Mouse (Mus musculus) gastrocnemius, adult 18-20 months (tissue): Measurements from ENCODE around the gene Papola. TPM values are rescaled to one million over a fixed set of nuclear protein-coding genes. Genes with fewer than 3 reads are reported as not detected.

ENCODE experiments used
- DNase-seq: peaks from one replicate; pipeline ENCODE4 v3.0.0; 2021; ENCODE audit warnings: low spot score
- long read RNA-seq, 2 experiments: library from polyadenylated mRNA; stranded (forward); transcript quantifications; one replicate each; pipeline ENCODE4 v2.0.0; 2021
- total RNA-seq, 2 experiments: library from RNA; stranded (reverse); gene quantifications; 2 replicates each; pipeline ENCODE4 v1.2.3; 2021

Papola gene
- total RNA-seq, result 10 to 100 TPM; 66.2 to 85.3 TPM
- long read RNA-seq, experiment 1, full-length matches to known transcripts, result 44 of 82 reads
- long read RNA-seq, experiment 1, partial matches to known transcripts, result 5 of 82 reads
- long read RNA-seq, experiment 1, other reads (novel, unspliced or antisense), result 33 of 82 reads
- long read RNA-seq, experiment 2, full-length matches to known transcripts, result 33 of 57 reads
- long read RNA-seq, experiment 2, partial matches to known transcripts, result 6 of 57 reads
- long read RNA-seq, experiment 2, other reads (novel, unspliced or antisense), result 18 of 57 reads

GRCm38 (mm10) chr12:105784196-105784999 lies at the start of gene Papola:
Gene Papola, plus strand, starts transcription at chr12:105784694.
- DNase-seq, result peak; percentile 85

DNA sequence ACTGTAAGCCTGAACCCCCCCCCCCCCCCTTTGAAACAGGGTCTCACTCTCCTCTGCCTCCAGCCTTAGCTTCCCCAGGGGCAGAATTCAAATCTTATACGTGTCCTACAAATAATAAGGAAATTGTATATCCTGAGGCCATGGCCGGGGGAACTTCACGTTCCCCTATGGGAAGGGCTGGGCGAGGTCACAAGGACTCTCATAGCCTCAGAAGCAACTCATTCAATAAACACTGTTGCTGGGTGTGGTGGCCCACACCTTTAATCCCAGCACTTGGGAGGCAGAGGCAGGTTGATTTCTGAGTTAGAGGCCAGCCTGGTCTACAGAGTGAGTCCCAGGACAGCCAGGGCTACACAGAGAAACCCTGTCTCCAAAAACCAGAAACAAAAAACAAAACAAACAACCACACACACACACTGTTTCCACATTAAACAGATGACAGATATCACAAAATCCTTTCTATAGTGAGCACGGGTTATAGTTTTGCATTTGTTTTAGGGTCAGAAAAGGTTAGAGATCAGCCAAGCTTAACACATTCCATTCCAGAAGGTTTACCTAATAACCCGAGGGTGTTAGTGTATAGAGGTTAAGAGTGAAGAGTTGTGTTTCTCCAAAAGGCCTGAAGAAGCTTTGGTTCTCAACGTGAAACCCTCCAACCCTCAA lies 49.1 kb upstream of the Papola start:
- no peak for DNase-seq

GRCm38 (mm10) chr12:105735889-105736251 lies 48.6 kb upstream of the Papola start:
- no peak for DNase-seq

DNA sequence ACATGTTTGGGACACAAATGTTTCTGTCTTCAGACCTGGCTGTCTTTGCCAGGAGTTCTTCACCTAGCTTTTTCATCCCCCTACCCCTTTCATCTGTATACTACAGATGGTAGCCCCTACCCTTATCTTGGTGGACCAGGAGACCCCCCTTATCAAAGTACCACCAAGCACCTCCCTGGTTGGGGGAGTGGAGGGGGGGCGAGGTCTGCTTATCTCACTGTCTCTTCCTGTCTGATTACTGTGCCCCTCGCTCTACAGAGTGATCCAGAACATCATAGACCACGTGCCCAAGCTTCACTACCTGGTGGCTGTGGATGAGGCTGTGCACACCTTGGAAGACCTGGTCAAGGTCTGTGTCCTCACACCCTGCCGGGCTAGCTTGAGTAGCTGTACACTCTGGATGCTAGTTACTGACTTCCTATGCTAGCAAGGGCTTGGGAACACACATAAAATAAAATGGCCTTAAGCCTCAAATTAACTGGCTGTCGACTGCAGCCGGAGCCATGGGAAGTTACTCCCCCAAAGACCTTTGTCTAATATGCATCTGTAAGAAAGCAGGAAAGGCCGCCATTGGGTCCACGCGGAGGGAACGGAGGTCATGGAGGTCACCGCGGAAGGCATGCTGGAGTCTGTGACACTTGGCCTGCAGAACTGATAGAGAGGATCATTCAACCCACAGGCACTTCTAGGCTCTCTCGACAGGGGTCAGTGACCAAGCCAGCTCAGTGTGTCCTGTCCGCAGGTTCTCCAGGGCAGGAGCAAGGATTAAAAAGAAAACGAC lies 46.0 kb upstream of the Papola start:
- no peak for DNase-seq

- no peak for DNase-seq
Measured at GRCm38 (mm10) chr12:105739656-105740055, 44.8 kb upstream of the Papola start.

DNA sequence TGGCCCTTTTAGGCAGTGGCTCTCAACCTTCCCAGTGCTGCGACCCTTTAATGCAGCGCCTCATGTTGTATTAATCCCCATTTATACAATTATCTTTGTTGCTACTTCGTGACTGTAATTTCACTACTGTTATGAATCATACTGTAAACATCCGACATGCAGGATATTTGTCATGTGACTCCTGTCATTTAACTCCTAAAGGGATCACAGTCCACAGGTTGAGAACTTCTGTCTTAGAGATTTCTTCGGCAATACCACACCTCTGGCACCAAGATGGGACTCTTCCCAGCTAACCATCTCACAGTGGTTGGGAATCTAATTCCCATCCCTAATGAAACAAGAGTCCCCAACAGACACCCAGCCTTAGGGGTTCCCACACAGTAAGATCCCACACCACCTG lies 36.4 kb upstream of the Papola start:
- DNase-seq, result no peak

- DNase-seq, result no peak
Measured at GRCm38 (mm10) chr12:105753813-105754212, 30.7 kb upstream of the Papola start.

DNA sequence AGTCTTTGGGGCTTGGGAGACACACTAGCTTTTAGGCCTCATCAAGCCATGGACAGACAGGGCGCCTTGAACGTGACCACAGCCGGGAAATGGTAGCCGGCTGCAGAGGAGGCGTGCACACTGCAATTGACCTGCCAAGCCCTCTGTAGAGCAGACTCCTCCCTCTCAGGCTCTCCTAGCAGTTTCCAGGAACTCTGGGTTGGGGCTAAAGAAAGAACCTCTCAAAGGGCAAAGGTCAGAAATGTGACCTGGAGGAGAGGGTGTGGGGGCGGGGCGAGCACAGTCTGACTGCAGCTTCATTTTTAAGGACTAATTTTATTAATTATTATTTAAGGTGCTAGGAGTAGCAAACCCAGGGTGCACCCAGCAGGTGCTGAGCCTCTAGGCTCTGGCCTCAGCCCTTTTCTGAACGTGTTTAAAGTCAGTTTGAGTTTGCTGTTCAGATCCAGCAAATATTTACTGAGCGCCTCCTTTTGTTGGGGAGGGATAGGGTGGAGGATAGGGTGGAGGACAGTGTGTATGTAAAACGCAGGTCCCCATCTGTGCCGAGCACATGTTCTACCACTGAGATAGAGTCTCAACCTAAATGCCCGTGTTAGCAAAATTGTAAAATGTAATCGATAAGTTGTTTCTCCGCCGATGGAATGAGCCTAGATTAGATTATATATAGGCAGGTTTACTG lies 26.5 kb upstream of the Papola start:
- no peak for DNase-seq

DNA sequence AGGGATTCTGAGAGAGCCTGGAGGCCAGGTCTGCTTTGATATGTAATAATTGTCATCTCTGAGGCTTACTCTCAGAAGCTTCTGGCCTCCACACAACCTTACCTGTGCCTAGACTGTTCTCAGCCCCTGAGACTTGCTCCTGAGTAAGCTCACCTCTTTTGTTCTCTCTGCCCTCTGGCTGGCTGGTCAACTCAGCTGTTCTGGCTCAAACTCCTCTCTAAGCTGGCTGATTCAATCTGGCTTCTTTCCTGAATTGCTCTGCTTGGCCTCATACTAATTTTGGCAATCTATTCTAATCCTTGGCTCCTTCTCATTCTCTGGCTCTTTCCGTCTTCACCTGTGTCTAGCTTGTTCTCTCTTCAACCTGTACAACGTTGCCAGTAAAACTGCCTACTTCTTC lies 25.6 kb upstream of the Papola start:
- no peak for DNase-seq

GRCm38 (mm10) chr12:105759849-105760478 lies 24.5 kb upstream of the Papola start:
- no peak for DNase-seq

- DNase-seq, result no peak
Measured at GRCm38 (mm10) chr12:105761171-105761570, 23.3 kb upstream of the Papola start.

GRCm38 (mm10) chr12:105761629-105762028 lies 22.9 kb upstream of the Papola start:
- DNase-seq, result no peak

DNA sequence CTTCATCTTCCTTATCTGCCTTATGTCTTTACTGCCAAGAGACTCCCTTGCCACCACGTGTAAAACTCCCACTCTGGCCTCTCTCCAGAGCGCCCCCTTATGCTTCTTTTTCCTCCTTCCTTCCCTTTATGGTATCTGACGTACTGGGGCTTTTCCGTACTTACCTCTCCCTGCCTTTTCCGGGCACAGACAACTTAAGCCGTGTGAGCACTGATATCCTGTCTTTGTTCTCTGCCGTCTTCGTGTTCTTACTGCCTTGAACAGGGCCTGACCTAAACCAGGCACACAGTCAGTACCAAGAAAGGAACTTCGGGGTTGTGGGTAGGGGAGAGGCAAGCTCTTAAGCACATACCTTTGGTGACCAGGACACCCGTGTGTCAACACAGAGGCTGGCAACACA lies 14.8 kb upstream of the Papola start:
- DNase-seq, result no peak

DNA sequence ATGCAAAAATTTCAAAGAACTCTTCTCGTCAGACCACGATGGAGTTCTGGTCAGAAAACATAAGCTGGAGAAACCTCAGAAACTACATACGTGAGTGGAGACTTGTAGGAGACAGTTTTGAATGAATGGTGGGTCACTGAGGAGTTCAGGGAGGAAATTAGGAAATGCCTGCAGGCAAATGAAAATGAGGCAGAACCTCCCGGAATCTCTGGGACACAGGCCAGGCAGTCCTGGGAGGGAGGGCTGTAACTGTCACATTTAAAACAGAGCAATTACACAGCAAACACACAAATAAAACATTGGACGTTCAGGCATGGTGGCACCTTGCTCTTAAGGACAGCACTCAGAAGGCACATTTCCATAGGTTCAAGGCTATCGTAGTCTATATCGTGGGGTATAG lies 9.6 kb upstream of the Papola start:
- no peak for DNase-seq

DNA sequence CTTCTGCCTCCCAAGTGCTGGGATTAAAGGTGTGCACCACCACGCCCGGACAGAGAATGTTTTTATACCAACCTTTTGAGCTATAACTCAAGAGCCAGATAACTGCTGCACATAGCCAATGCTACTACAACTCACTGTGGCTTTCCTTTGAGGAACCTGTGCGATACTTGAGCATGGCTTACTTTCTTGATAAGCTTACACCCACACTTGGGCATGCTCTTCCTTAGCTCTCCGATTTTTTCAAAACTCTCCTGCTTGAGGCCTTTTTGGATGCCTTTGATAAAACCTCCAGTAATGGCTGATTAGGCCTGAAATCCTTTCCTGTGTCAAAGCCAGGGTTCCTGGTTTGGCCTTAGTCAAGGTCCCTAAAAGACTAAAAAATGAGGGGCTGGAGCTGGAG lies 6.8 kb upstream of the Papola start:
- no peak for DNase-seq

DNA sequence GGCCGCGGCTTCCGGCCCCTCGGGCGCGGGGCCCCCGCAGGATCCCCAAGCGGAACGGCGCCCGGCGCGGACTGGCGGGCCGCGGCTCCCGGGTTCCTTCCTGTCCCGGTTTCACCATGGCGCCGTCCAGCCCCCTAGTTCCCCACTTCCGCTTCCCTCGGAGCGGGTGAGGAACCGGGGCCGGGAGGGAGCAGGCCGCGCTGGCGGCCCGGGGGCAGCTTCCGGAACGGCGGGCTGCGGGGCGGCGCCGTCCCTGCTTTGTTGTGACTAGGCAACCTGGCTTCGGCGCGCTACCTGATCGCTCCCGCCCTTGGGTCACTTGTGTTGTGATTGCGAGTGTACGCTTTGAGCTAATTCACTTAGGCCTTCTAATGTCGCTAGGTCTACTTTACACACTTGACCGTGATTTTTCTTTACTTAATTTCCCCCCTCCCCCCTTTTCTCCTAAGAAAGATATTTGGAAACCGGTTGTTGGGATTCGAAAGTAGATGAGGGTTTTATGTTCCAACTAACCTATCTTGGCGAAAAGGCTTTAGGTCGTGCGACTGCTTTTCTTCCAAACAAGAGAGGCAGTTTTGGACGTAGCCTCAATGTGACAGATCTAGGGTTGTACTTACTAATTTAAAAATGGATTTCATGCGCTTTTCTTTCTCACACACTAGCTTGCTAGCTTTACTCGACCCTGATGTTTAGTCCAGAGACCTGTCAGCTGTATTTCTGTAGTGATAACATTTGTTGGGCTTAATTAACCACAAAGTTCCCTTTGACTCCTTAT lies 693 bp downstream of the Papola start:
- peak; percentile 71 for DNase-seq

DNA sequence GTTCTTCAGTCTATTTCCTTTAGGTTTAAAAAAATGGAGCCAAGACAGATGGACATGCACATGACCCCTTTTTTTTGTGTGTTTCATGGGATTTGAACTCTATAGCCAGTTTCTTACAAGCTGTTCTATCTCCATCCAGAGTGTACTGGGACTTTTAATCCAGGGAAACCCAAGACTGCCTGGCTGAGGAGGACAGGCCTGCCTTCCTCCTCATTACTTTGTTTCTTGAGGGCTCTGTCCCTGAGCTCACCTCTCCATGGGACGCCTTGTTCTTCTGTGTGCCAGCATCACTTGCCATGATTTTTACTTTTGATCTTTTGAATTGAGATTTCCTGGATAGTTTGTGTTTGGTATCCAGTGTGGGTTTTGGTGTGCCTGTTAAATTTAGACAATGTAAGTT lies 1.6 kb downstream of the Papola start:
- no peak for DNase-seq

DNA sequence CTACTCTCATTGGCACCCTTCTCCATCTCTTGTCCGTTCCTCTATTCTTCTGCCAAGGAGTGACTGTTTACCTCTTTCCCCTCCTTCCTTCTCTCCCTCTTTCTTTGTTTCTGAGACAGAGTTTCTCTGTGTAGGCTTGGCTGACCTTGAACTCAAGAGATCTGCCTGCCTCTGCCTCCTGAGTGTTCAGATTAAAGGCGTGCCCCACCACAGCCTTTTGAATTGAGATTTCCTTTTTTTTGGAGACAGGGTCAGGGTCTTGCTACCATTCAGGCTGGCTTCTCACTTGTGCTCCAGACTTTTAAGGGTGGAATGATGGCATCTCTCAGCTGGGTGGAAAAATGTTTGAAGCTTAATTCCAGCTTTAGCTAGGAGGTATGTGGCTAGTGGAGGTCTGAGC lies 3.1 kb downstream of the Papola start:
- no peak for DNase-seq

DNA sequence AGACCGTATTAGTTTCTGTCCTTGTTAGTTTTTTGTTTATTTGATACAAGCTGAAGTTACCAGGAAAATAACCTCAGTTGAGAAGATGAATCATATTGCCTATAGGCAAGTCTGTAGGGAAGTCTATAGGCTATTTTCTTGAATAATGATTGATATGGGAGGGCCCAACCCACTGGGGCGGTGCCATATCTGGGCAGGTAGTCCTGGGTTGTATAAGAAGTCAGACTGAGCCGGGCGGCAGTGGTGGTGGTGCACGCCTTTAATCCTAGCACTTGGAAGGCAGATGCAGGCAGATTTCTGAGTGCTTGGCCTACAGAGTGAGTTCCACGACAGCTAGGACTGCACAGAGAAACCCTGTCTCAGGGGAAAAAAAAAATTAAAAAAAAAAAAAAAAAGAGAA lies 5.4 kb downstream of the Papola start:
- DNase-seq, result no peak

DNA sequence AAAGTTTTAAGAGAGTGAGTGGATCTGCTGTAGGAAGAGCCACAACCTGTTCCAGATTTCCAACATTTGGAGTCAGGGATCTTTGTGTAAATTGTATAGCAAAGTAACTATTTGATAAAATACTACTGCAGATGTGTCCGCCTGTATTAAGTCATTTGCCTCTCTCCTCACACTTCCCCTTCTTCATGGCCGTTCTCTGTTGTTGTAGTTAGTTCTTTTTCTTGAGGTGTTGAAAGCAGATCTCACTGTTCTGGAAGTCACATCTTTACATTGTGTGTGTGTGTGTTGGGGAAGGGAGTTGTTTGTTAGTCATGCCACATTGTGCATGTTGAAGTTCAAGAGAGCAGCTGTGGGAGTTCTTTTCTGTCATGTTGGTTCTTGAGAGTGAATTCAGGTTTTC lies 10.4 kb downstream of the Papola start:
- no peak for DNase-seq
